Mouse (Mus musculus) heart, postnatal 0 days (tissue): Measurements from ENCODE around the gene Ppp4c.

Experiments used
- CTCF ChIP-seq: IDR thresholded peaks from 2 replicates; pipeline ENCODE4 v1.5.1; 2016; ENCODE audit warnings: antibody characterized with exemption, control low read depth, low read depth
- EP300 ChIP-seq: IDR thresholded peaks from 2 replicates; pipeline ENCODE4 v1.6.1; 2016; ENCODE audit warnings: antibody characterized with exemption, low read depth

GRCm38 (mm10) chr7:126765540-126765939 lies 26.8 kb downstream of the Ppp4c start:
- TF ChIP-seq CTCF = no peak
- no peak for TF ChIP-seq EP300
